Mouse (Mus musculus): Measurements from ENCODE around the gene Ccdc18.

DNA sequence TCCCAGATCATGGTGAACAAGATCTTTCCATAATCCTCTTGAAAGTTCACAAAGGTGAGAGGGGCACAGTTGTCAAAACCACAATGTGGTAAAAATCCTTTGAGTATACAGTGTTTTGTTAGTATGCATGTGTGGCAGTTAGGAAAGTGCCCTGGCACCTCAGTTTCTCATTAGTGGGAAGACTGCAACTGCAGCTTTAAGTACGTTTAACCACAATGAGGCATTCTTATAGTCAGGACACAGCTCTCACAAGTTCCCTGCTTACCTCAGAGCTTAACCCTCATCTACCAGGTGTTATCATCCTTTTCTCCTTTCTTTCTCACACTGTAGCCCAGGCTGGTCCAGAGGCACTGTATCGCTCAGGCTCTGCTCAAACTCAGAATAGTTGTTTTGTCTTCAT, 28.1 kb downstream of the Ccdc18 start:
- no peak for TF ChIP-seq EP300 (IDR thresholded peaks at IDR 0.05; ENCODE audit: low read depth)
- TF ChIP-seq CTCF (IDR thresholded peaks at IDR 0.05; ENCODE audit: low read depth): no peak

All from heart, postnatal 0 days (tissue).